Mouse (Mus musculus): ENCODE results near the gene Clic1. TPM values are rescaled to one million over a fixed set of nuclear protein-coding genes. Genes with fewer than 3 reads are reported as not detected.

Gene Clic1
- total and polyA plus RNA-seq, 3 experiments, result 114 to 198 (median 160) TPM

DNA sequence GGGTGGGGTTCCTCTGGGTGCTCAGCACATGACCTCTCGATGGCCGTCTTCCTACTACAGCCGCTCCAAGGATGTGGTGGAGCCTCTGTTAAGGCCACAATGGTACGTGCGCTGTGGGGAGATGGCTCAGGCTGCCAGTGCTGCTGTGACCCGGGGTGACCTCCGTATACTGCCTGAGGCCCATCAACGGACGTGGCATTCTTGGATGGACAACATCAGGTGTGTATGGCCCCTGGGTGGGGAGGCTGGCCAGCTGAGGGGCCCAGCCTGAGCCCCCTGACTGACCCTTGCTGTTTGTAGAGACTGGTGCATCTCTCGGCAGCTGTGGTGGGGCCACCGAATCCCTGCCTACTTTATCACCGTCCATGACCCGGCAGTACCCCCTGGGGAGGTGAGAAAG is 37.3 kb upstream of the Clic1 start:
- H3K4me3 ChIP-seq (replicated peaks in 1 of 3; ENCODE audit: low read depth in 2 of 3, low read length in 2 of 3, poor library complexity in 1 of 3), result no peak overlapping the region
- in situ Hi-C loops (cut with MboI; ENCODE audit: low pct_ligation_motif_present, low pct_unique_long_range_greater_than_20kb, low sequenced_read_pairs) (loop anchor here (10.0 kb wide), 1 partner anchor 222 kb away; the partner anchor contains the start of genes Atp6v1g2 and Nfkbil1), dilution Hi-C loops (cut with MboI; ENCODE audit: extremely low pct_ligation_motif_present, extremely low pct_unique_long_range_greater_than_20kb, low sequenced_read_pairs) (no loop called here)
- H3K9me3 ChIP-seq (replicated peaks; ENCODE audit: low read length), result no peaks in the 10 kb centered on the region
- H3K27ac ChIP-seq (ENCODE audit: insufficient read depth, low read depth), result no peak overlapping the region
- H3K4me2 ChIP-seq (ENCODE audit: insufficient read depth, low read depth, poor library complexity, severe bottlenecking), result no peak overlapping the region
- no peak overlapping the region for H3K9ac ChIP-seq (ENCODE audit: insufficient read depth, low read depth)
- H3K4me1 ChIP-seq (ENCODE audit: control insufficient read depth in 1 of 2, insufficient read depth in 2 of 2), result peaks cover 0 to 23% of the 10 kb centered on the region in 2 experiments; a peak in 2 of 4 replicates
- no peaks in the 10 kb centered on the region for H3K27me3 ChIP-seq (replicated peaks)
- H3K36me3 ChIP-seq (replicated peaks in 1 of 2; ENCODE audit: control insufficient read depth in 1 of 2, insufficient read depth in 1 of 2, low read length in 1 of 2), result peaks cover 87 to 98% of the 10 kb centered on the region in 2 experiments
- TF ChIP-seq POLR2AphosphoS2 (IDR thresholded peaks at IDR 0.05; ENCODE audit: low read depth, low read length) (no peak), E2F4 (IDR thresholded peaks at IDR 0.05; ENCODE audit: insufficient replicate concordance, low read depth, low read length) (no peak), TCF12 (IDR thresholded peaks at IDR 0.05; ENCODE audit: low read depth, low read length) (no peak), ZMIZ1 (IDR thresholded peaks at IDR 0.05; ENCODE audit: low read depth, low read length) (no peak), HCFC1 (IDR thresholded peaks at IDR 0.05; ENCODE audit: low read depth, low read length) (no peak), ZNF384 (IDR thresholded peaks at IDR 0.05; ENCODE audit: low read depth, low read length) (no peak), BHLHE40 (IDR thresholded peaks at IDR 0.05; ENCODE audit: low read depth, low read length) (no peak), ZC3H11A (IDR thresholded peaks at IDR 0.05; ENCODE audit: low read depth, low read length) (no peak), CHD2 (IDR thresholded peaks at IDR 0.05; ENCODE audit: low read length) (no peak), MEF2A (IDR thresholded peaks at IDR 0.05; ENCODE audit: borderline replicate concordance, low read depth, low read length) (no peak), UBTF (IDR thresholded peaks at IDR 0.05; ENCODE audit: low read depth, low read length) (no peak), JUN (IDR thresholded peaks at IDR 0.05; ENCODE audit: insufficient read depth, low read depth, low read length) (no peak), MAZ (IDR thresholded peaks at IDR 0.05; ENCODE audit: low read depth, low read length) (no peak), POLR2A (IDR thresholded peaks at IDR 0.05; ENCODE audit: low read depth, low read length) (no peak), NELFE (IDR thresholded peaks at IDR 0.05; ENCODE audit: low read depth, low read length) (no peak), NRF1 (IDR thresholded peaks at IDR 0.05; ENCODE audit: low read depth, low read length) (no peak), USF1 (IDR thresholded peaks at IDR 0.05; ENCODE audit: low read depth, low read length) (no peak), MXI1 (IDR thresholded peaks at IDR 0.05; ENCODE audit: low read depth, low read length) (no peak)
- no peak for DNase-seq (ENCODE audit: extremely low read depth)
- peaks cover 4% of the 10 kb centered on the region; the same call in 1 of the 2 replicates for H3K79me2 ChIP-seq (replicated peaks; ENCODE audit: control insufficient read depth, extremely low read depth, insufficient read depth, poor library complexity, severe bottlenecking)

GRCm38 (mm10) chr17:35013221-35013620 is 36.5 kb upstream of the Clic1 start:
- H3K27me3 ChIP-seq (replicated peaks), result no peaks in the 10 kb centered on the region
- peaks cover 0 to 17% of the 10 kb centered on the region in 2 experiments; a peak in 2 of 4 replicates for H3K4me1 ChIP-seq (ENCODE audit: control insufficient read depth in 1 of 2, insufficient read depth in 2 of 2)
- in situ Hi-C loops (cut with MboI; ENCODE audit: low pct_ligation_motif_present, low pct_unique_long_range_greater_than_20kb, low sequenced_read_pairs), result loop anchor here (10.0 kb wide), 1 partner anchor 222 kb away; the partner anchor contains the start of genes Atp6v1g2 and Nfkbil1
- no peaks in the 10 kb centered on the region for H3K9me3 ChIP-seq (replicated peaks; ENCODE audit: low read length)
- H3K4me2 ChIP-seq (ENCODE audit: insufficient read depth, low read depth, poor library complexity, severe bottlenecking), result no peak overlapping the region
- H3K36me3 ChIP-seq (replicated peaks in 1 of 2; ENCODE audit: control insufficient read depth in 1 of 2, insufficient read depth in 1 of 2, low read length in 1 of 2), result peaks cover 81 to 99% of the 10 kb centered on the region in 2 experiments
- peaks cover 3% of the 10 kb centered on the region; the same call in 1 of the 2 replicates for H3K79me2 ChIP-seq (replicated peaks; ENCODE audit: control insufficient read depth, extremely low read depth, insufficient read depth, poor library complexity, severe bottlenecking)
- H3K27ac ChIP-seq (ENCODE audit: insufficient read depth, low read depth), result no peak overlapping the region
- dilution Hi-C loops (cut with MboI; ENCODE audit: extremely low pct_ligation_motif_present, extremely low pct_unique_long_range_greater_than_20kb, low sequenced_read_pairs), result no loop called here
- no peak overlapping the region for H3K9ac ChIP-seq (ENCODE audit: insufficient read depth, low read depth)
- TF ChIP-seq TCF12 (IDR thresholded peaks at IDR 0.05; ENCODE audit: low read depth, low read length) (no peak), HCFC1 (IDR thresholded peaks at IDR 0.05; ENCODE audit: low read depth, low read length) (no peak), USF1 (IDR thresholded peaks at IDR 0.05; ENCODE audit: low read depth, low read length) (no peak), EP300 (IDR thresholded peaks at IDR 0.05; ENCODE audit: low read length) (no peak), RAD21 (IDR thresholded peaks at IDR 0.05; ENCODE audit: low read depth, low read length) (no peak), RCOR1 (conservative IDR thresholded peaks at IDR 0.05; ENCODE audit: low read depth, low read length) (no peak), CHD2 (IDR thresholded peaks at IDR 0.05; ENCODE audit: low read length) (no peak), TBP (conservative IDR thresholded peaks at IDR 0.05; ENCODE audit: low read depth, low read length) (no peak), MYC (IDR thresholded peaks at IDR 0.05; ENCODE audit: low read depth, low read length) (no peak), GABPA (IDR thresholded peaks at IDR 0.05; ENCODE audit: insufficient replicate concordance, low read depth, low read length) (no peak), MAFK (IDR thresholded peaks at IDR 0.05; ENCODE audit: insufficient replicate concordance, low read length) (no peak), ZC3H11A (IDR thresholded peaks at IDR 0.05; ENCODE audit: low read depth, low read length) (no peak), CTCF (conservative IDR thresholded peaks at IDR 0.05 in 1 of 2, IDR thresholded peaks at IDR 0.05 in 1 of 2; ENCODE audit: low read depth in 2 of 2, low read length in 2 of 2) (no peak), POLR2A (IDR thresholded peaks at IDR 0.05; ENCODE audit: low read depth, low read length) (no peak), MEF2A (IDR thresholded peaks at IDR 0.05; ENCODE audit: borderline replicate concordance, low read depth, low read length) (no peak), UBTF (IDR thresholded peaks at IDR 0.05; ENCODE audit: low read depth, low read length) (no peak), POLR2AphosphoS2 (IDR thresholded peaks at IDR 0.05; ENCODE audit: low read depth, low read length) (no peak), JUN (IDR thresholded peaks at IDR 0.05; ENCODE audit: insufficient read depth, low read depth, low read length) (no peak), KAT2A (IDR thresholded peaks at IDR 0.05; ENCODE audit: insufficient replicate concordance, low read length) (no peak), NELFE (IDR thresholded peaks at IDR 0.05; ENCODE audit: low read depth, low read length) (no peak)
- no peak overlapping the region for H3K4me3 ChIP-seq (replicated peaks in 1 of 3; ENCODE audit: low read depth in 2 of 3, low read length in 2 of 3, poor library complexity in 1 of 3)
- no peak for DNase-seq (ENCODE audit: extremely low read depth)
